Comparison of ENCODE assay signal across 36 mouse cellular contexts in genomic region chr16:32526906-32527305, GRCm38 (mm10). TPM values are rescaled to one million over a fixed set of nuclear protein-coding genes. Genes with fewer than 3 reads are reported as not detected.
DNase-seq lines count a peak whose midpoint lies in the region; ATAC-seq lines count a peak whose summit lies in the region.
"Had no signal": no experiment of that assay in that cellular context is flagged by ENCODE, and none has a peak within 500 bp of the region (broad histone marks: within the 10 kb centered on the region; RNA-seq: fewer than 3 reads in every experiment).

No protein-coding gene starts in this region.

- 0 out of 2 replicates have a peak, but pooled peaks cover 6% of the 10 kb centered on the region for H3K9me3 ChIP-seq in liver, embryonic 12.5 days (replicated peaks)
- H3K9me3 ChIP-seq in liver, embryonic 11.5 days (ENCODE audit: control insufficient read depth, low read length), result no peaks in the 10 kb centered on the region; the same call in 1 of the 2 replicates
- H3K9me3 ChIP-seq: embryonic facial prominence, embryonic 10.5 days; embryonic facial prominence, embryonic 15.5 days; forebrain, embryonic 12.5 days; heart, embryonic 15.5 days; kidney, embryonic 15.5 days; limb, embryonic 12.5 days had no signal

- H3K4me2 ChIP-seq in liver, embryonic 12.5 days, result no peak overlapping the region
- no peak overlapping the region for H3K4me2 ChIP-seq in liver, embryonic 11.5 days
- H3K4me2 ChIP-seq: embryonic facial prominence, embryonic 15.5 days; forebrain, embryonic 12.5 days; heart, embryonic 15.5 days; kidney, embryonic 15.5 days; limb, embryonic 12.5 days had no signal

- intact Hi-C loops in heart, postnatal 36 days (cut with DNase I), result loop anchor here (5.0 kb wide), 1 partner anchor 80 kb away; the partner anchor contains the start of gene Tfrc

- H3K27ac ChIP-seq in liver, embryonic 12.5 days, result 0 out of 2 replicates have a peak overlapping the region, but pooled peaks have one; percentile 6
- no peak overlapping the region for H3K27ac ChIP-seq in liver, embryonic 11.5 days (ENCODE audit: low read depth, low read length)
- H3K27ac ChIP-seq: embryonic facial prominence, embryonic 10.5 days; embryonic facial prominence, embryonic 15.5 days; forebrain, embryonic 12.5 days; heart, embryonic 15.5 days; kidney, embryonic 15.5 days; limb, embryonic 12.5 days; liver, embryonic 14.5 days; macrophage had no signal

- peaks cover 37% of the 10 kb centered on the region for H3K4me1 ChIP-seq in liver, embryonic 12.5 days
- H3K4me1 ChIP-seq in liver, embryonic 11.5 days (replicated peaks; ENCODE audit: control insufficient read depth, insufficient read depth, low read length), result peaks cover 5% of the 10 kb centered on the region; the same call in 1 of the 2 replicates
- H3K4me1 ChIP-seq: embryonic facial prominence, embryonic 15.5 days had no signal

- H3K27me3 ChIP-seq in liver, embryonic 12.5 days (replicated peaks), result no peaks in the 10 kb centered on the region
- no peaks in the 10 kb centered on the region for H3K27me3 ChIP-seq in liver, embryonic 11.5 days (replicated peaks; ENCODE audit: control insufficient read depth, insufficient read depth, low read length)
- H3K27me3 ChIP-seq: embryonic facial prominence, embryonic 15.5 days; forebrain, embryonic 12.5 days; heart, embryonic 15.5 days; kidney, embryonic 15.5 days; limb, embryonic 12.5 days had no signal

- no peak overlapping the region for H3K9ac ChIP-seq in liver, embryonic 12.5 days
- H3K9ac ChIP-seq in liver, embryonic 11.5 days (ENCODE audit: low read depth, low read length), result no peak overlapping the region
- H3K9ac ChIP-seq: embryonic facial prominence, embryonic 15.5 days; forebrain, embryonic 12.5 days; heart, embryonic 15.5 days; kidney, embryonic 15.5 days; limb, embryonic 12.5 days; liver, embryonic 14.5 days had no signal

- no peak for ATAC-seq in liver, embryonic 12.5 days
- ATAC-seq in liver, embryonic 11.5 days (replicated peaks; ENCODE audit: low FRiP score), result no peak
- ATAC-seq: hindbrain, embryonic 16.5 days had no signal

- H3K4me3 ChIP-seq in liver, embryonic 12.5 days, result no peak overlapping the region
- H3K4me3 ChIP-seq in liver, embryonic 11.5 days (ENCODE audit: low read depth, low read length), result no peak overlapping the region
- H3K4me3 ChIP-seq: embryonic facial prominence, embryonic 10.5 days; embryonic facial prominence, embryonic 15.5 days; forebrain, embryonic 12.5 days; heart, embryonic 15.5 days; kidney, embryonic 15.5 days; limb, embryonic 12.5 days had no signal

- no peaks in the 10 kb centered on the region for H3K36me3 ChIP-seq in liver, embryonic 12.5 days
- H3K36me3 ChIP-seq in liver, embryonic 11.5 days (ENCODE audit: control insufficient read depth, insufficient read depth, low read length), result no peaks in the 10 kb centered on the region
- H3K36me3 ChIP-seq: embryonic facial prominence, embryonic 10.5 days; embryonic facial prominence, embryonic 15.5 days; forebrain, embryonic 12.5 days; heart, embryonic 15.5 days; kidney, embryonic 15.5 days; limb, embryonic 12.5 days had no signal

- WGBS in liver, embryonic 12.5 days (ENCODE audit: insufficient replicate concordance), result 43% methylated on average over 7 of the region's 7 CpGs
- 57% methylated on average over 7 of the region's 7 CpGs for WGBS in liver, embryonic 11.5 days

- DNase-seq in heart, adult 18-20 months, result peak; percentile 43 to 74
- no peak for DNase-seq in heart, postnatal 36 days
- no peak for DNase-seq in liver, embryonic 11.5 days (ENCODE audit: low spot score)
- DNase-seq in gastrocnemius, postnatal 25 days, result peak; percentile 82
- DNase-seq in skeletal muscle tissue, adult 2 months (ENCODE audit: low read depth, low spot score), result peak; percentile 84
- DNase-seq in frontal cortex, postnatal 25 days (ENCODE audit: low spot score in 2 of 2), result no peak
- DNase-seq: B cell, adult 2 months; cerebellum, adult 2 months; cerebellum, postnatal 25 days; kidney, adult 18-20 months; kidney, postnatal 25 days; lung, adult 2 months; lung, postnatal 10 days; midbrain, embryonic 14.5 days had no signal

RNA-seq across cellular contexts. Expression of gene Zdhhc19, which starts 30.8 kb away (rescaled TPM):
- total RNA-seq in heart, adult 18-20 months (2021), result not detected
- not detected for total RNA-seq in heart, postnatal 36 days (2021)
- not detected in 2 replicates for polyA plus RNA-seq in liver, embryonic 12.5 days (2016; fragmentation: Nextera tagmentation; extraction: Ambion mirVana)
- not detected in 2 replicates for polyA plus RNA-seq in liver, embryonic 11.5 days (2014; fragmentation: Nextera tagmentation; extraction: Ambion mirVana)
- total RNA-seq in gastrocnemius, postnatal 25 days (2021), result not detected
- total RNA-seq: adrenal gland, adult 18-20 months; adrenal gland, postnatal 4 days; gastrocnemius, postnatal 36 days; layer of hippocampus, adult 18-20 months; layer of hippocampus, postnatal 10 days; left cerebral cortex, adult 18-20 months; left cerebral cortex, postnatal 14 days; monocyte, adult 5-6 weeks had no signal
- polyA plus RNA-seq: cerebellum, adult 2 months; embryonic facial prominence, embryonic 10.5 days; embryonic facial prominence, embryonic 15.5 days; forebrain, embryonic 12.5 days; heart, embryonic 15.5 days; hindbrain, embryonic 11.5 days; hindbrain, embryonic 16.5 days; kidney, embryonic 15.5 days; limb, embryonic 12.5 days; liver, embryonic 14.5 days; lung, adult 2 months; macrophage; midbrain, embryonic 14.5 days; neural tube, embryonic 14.5 days; stomach, embryonic 14.5 days; urinary bladder, adult 2 months had no signal

RNA-seq across cellular contexts. Expression of gene Slc51a, which starts 39.2 kb away (rescaled TPM):
- total RNA-seq in heart, adult 18-20 months (2021), result under 1 TPM; 0.32 to 0.85 TPM
- total RNA-seq in heart, postnatal 36 days (2021), result under 1 TPM; 0.38 to 0.44 TPM
- polyA plus RNA-seq in liver, embryonic 12.5 days (2016; fragmentation: Nextera tagmentation; extraction: Ambion mirVana), result 0.57 and 0.66 TPM in 2 replicates
- polyA plus RNA-seq in liver, embryonic 11.5 days (2014; fragmentation: Nextera tagmentation; extraction: Ambion mirVana), result 1.3 TPM in 2 replicates
- total RNA-seq in gastrocnemius, postnatal 25 days (2021), result not detected
- total RNA-seq: adrenal gland, adult 18-20 months; gastrocnemius, postnatal 36 days; layer of hippocampus, adult 18-20 months; layer of hippocampus, postnatal 10 days; left cerebral cortex, adult 18-20 months; left cerebral cortex, postnatal 14 days had no signal
- polyA plus RNA-seq: embryonic facial prominence, embryonic 15.5 days; hindbrain, embryonic 16.5 days; midbrain, embryonic 14.5 days; urinary bladder, adult 2 months had no signal

Comparison
In these comparisons a context has a peak if more than half of its experiments do, and no peak if none do; other contexts are left out.
1. DNase-seq: peak in heart, adult 18-20 months (2 of 2), gastrocnemius, postnatal 25 days (single experiment) and skeletal muscle tissue, adult 2 months (single experiment); none in heart, postnatal 36 days (0 of 2), liver, embryonic 11.5 days (single experiment) and frontal cortex, postnatal 25 days (0 of 2).